Mouse (Mus musculus) hindbrain, embryonic 13.5 days (tissue): ENCODE data around the gene Mctp2. TPM values are rescaled to one million over a fixed set of nuclear protein-coding genes. Genes with fewer than 3 reads are reported as not detected.

Source experiments
- ATAC-seq: fragments of 200-750 bp; cut with Nextera tagmentation; 2 replicates; pipeline ENCODE4 v1.8.0; 2017; ENCODE audit warnings: moderate TSS enrichment; ENCODE audit not compliant: low FRiP score
- H3K27ac ChIP-seq: fragments of 300-500 bp; sonication (generic); 2 replicates; pipeline ENCODE4 v1.5.1; 2015; ENCODE audit warnings: inconsistent platforms, mild to moderate bottlenecking, moderate library complexity
- H3K27me3 ChIP-seq: fragments of 300-500 bp; sonication (generic); 2 replicates; pipeline ENCODE4 v1.6.1; 2015; ENCODE audit warnings: mild to moderate bottlenecking, inconsistent platforms
- H3K36me3 ChIP-seq: fragments of 300-500 bp; sonication (generic); 2 replicates; pipeline ENCODE4 v1.6.1; 2015; ENCODE audit warnings: mild to moderate bottlenecking, inconsistent platforms
- H3K4me1 ChIP-seq: fragments of 300-500 bp; sonication (generic); replicated peaks from 2 replicates; pipeline ENCODE4 v1.6.1; 2015; ENCODE audit warnings: inconsistent platforms
- H3K4me2 ChIP-seq: fragments of 300-500 bp; sonication (generic); 2 replicates; pipeline ENCODE4 v1.6.1; 2015; ENCODE audit warnings: inconsistent platforms, mild to moderate bottlenecking, moderate library complexity
- H3K4me3 ChIP-seq: fragments of 300-500 bp; sonication (generic); 2 replicates; pipeline ENCODE4 v1.5.1; 2015; ENCODE audit warnings: mild to moderate bottlenecking, inconsistent platforms
- H3K9ac ChIP-seq: fragments of 300-500 bp; sonication (generic); 2 replicates; pipeline ENCODE4 v1.6.1; 2015; ENCODE audit warnings: mild to moderate bottlenecking, inconsistent platforms
- H3K9me3 ChIP-seq: fragments of 300-500 bp; sonication (generic); 2 replicates; pipeline ENCODE4 v1.6.1; 2016; ENCODE audit warnings: inconsistent platforms
- WGBS: fragments of 180-500 bp; shearing (Covaris S2); methylation state at CpG from one replicate; pipeline ENCODE4 v1.1.7; 2015; 5-methylcytosine and 5-hydroxymethylcytosine counted together
- polyA plus RNA-seq: library from polyadenylated mRNA; unstranded; fragments of >200 nt; fragmentation: Nextera tagmentation; extraction: Ambion mirVana; gene quantifications from 2 replicates; pipeline ENCODE4 v1.2.1, GENCODE M21; 2015

Gene Mctp2
- polyA plus RNA-seq, 1 experiment from 2014 or later: 0.58 TPM

- H3K27me3 ChIP-seq: no peaks in the 10 kb centered on the region
- H3K36me3 ChIP-seq: no peaks in the 10 kb centered on the region
- H3K9ac ChIP-seq: no peak overlapping the region
- no peaks in the 10 kb centered on the region for H3K9me3 ChIP-seq
- no peak for ATAC-seq
- no peak overlapping the region for H3K27ac ChIP-seq
- WGBS: 19% methylated on average over 3 of the region's 3 CpGs
- no peak overlapping the region for H3K4me3 ChIP-seq
- H3K4me2 ChIP-seq: no peak overlapping the region
- peaks cover 15% of the 10 kb centered on the region; the same call in 1 of the 2 replicates for H3K4me1 ChIP-seq
Measured at GRCm38 (mm10) chr7:72149073-72149472, 157.3 kb downstream of the Mctp2 start.

DNA sequence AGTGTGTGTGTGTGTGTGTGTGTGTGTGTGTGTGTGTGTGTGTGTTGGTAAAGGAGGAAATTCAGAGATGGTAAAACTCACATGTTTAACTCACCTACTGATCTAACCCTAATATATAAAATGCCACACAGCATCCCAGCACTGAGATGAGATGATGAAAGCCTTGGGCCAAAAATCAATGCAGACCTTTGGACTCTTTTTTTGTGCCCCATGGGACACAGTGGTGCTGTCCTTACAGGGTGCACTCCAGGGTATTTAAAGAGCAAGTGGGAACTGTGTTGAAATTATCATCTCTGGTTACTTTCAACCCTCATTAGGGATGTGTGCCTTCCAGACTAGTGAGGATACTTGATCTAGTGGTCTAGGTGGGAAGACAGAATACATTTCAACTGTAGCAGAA, 159.6 kb downstream of the Mctp2 start:
- H3K4me2 ChIP-seq: no peak overlapping the region
- peaks cover 15% of the 10 kb centered on the region; the same call in 1 of the 2 replicates for H3K4me1 ChIP-seq
- H3K27me3 ChIP-seq: no peaks in the 10 kb centered on the region
- no peak overlapping the region for H3K4me3 ChIP-seq
- H3K27ac ChIP-seq: no peak overlapping the region
- H3K9me3 ChIP-seq: no peaks in the 10 kb centered on the region
- H3K9ac ChIP-seq: no peak overlapping the region
- ATAC-seq: no peak
- no peaks in the 10 kb centered on the region for H3K36me3 ChIP-seq

- no peak overlapping the region for H3K4me3 ChIP-seq
- no peak overlapping the region for H3K4me2 ChIP-seq
- no peaks in the 10 kb centered on the region for H3K36me3 ChIP-seq
- no peaks in the 10 kb centered on the region for H3K9me3 ChIP-seq
- ATAC-seq: no peak
- H3K27me3 ChIP-seq: no peaks in the 10 kb centered on the region
- H3K27ac ChIP-seq: no peak overlapping the region
- WGBS: 73% methylated on average over 17 of the region's 17 CpGs
- H3K9ac ChIP-seq: no peak overlapping the region
- H3K4me1 ChIP-seq: peaks cover 11% of the 10 kb centered on the region; the same call in 1 of the 2 replicates
Measured at GRCm38 (mm10) chr7:72145726-72146520, 160.5 kb downstream of the Mctp2 start.

DNA sequence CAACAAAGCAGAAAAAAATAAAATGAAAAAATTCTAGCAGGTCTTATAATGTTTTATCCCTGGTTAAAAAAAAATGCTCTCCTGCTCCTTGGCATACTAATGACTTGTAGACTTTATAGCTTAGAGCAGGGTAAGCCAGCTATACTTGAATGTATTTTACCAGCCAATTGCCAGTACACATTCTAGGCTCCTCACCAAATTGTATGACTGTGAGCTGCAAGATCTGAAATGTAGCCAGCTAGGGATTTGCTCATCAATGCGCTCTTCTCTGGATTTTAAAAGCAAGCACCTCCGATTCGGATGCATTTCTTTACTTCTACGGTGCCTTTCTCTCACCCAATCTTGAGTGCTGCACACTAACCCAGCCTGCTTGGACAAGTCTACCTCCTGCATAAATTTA, 167.7 kb downstream of the Mctp2 start:
- no peak for ATAC-seq
- Histone ChIP-seq H3K36me3 (no peaks in the 10 kb centered on the region), H3K4me3 (no peak overlapping the region), H3K9ac (no peak overlapping the region), H3K9me3 (no peaks in the 10 kb centered on the region), H3K4me2 (no peak overlapping the region), H3K4me1 (no peaks in the 10 kb centered on the region), H3K27ac (no peak overlapping the region), H3K27me3 (no peaks in the 10 kb centered on the region)
- WGBS: 98% methylated on average over 4 of the region's 4 CpGs

DNA sequence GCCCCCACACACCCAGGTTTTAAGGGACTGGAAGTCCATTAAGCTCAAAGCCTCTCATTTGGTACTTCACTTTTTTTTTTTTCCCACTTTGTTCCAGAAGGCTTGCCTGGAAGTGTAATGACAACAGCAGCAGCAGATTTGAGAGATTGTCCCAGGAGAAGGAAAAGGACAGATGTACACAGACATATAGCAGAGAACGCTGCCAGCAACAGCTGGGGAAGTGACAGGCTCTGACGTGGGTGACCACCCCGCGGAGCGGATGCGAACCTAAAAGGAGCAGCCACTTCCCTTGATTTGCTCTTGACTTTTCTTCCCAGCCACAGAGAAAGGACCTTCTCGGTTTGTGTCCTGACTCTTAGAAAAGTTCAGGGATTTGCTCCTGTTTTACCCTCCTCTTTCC, 185.4 kb downstream of the Mctp2 start:
- WGBS: 66% methylated on average over 7 of the region's 7 CpGs
- H3K36me3 ChIP-seq: no peaks in the 10 kb centered on the region
- no peak overlapping the region for H3K4me2 ChIP-seq
- no peak overlapping the region for H3K9ac ChIP-seq
- no peaks in the 10 kb centered on the region for H3K4me1 ChIP-seq
- no peak overlapping the region for H3K4me3 ChIP-seq
- no peak for ATAC-seq
- no peaks in the 10 kb centered on the region for H3K9me3 ChIP-seq
- H3K27ac ChIP-seq: no peak overlapping the region
- no peaks in the 10 kb centered on the region for H3K27me3 ChIP-seq

DNA sequence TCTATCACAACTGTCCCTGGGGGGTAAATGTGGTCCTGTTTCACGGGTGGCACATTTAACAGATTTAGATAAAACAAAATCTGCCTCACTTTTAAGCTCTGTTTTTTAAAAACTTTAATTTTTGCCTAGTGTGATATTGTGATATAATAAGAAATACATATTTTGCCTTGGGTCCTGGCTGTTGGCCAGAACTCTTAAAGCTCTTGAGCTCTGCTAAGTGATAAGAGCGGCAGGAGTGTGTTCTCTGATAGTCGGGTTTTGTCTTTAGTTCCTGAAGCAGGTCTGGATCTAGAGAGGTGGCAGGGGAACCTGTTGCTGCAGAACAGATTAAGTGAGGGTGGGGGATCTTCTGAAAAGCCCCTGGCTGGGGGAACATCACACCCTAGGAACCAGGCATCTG, 186.7 kb downstream of the Mctp2 start:
- no peaks in the 10 kb centered on the region for H3K4me1 ChIP-seq
- no peaks in the 10 kb centered on the region for H3K27me3 ChIP-seq
- H3K4me3 ChIP-seq: no peak overlapping the region
- no peak for ATAC-seq
- H3K4me2 ChIP-seq: no peak overlapping the region
- H3K9me3 ChIP-seq: no peaks in the 10 kb centered on the region
- no peak overlapping the region for H3K27ac ChIP-seq
- H3K9ac ChIP-seq: no peak overlapping the region
- 93% methylated on average over 3 of the region's 3 CpGs for WGBS
- H3K36me3 ChIP-seq: no peaks in the 10 kb centered on the region

DNA sequence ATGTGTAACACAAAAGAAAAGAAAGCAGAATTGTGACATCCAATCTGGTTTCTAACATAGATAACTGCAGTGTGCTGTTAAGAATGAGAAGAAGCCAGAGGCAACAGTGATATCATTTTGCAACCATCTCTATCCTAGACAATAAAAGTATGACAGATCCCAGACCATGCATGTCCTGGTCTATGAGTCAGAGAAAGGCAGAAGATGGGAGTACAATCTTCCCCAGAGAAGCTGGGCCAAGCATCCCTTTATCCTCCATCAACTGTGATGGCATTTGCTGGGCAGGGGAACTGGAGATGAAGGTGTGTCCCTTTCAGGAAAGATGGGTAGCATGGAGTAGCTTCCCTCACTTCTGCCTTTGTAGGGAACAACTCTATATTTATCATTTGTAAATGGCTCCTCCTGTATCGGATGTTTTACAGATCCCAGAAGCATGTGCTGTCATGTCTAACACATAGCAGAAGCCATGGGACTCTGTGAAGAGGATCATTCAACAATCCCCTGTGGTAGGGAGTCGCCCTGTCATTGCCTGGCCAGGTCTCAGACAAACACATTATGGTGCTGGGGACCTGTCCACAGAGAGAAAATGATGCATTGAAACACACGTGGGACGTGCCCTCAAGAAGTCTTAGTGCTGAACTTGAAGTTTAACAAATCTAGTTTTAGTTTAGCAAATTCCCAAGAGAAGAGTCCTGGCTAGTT, 188.9 kb downstream of the Mctp2 start:
- H3K4me3 ChIP-seq: no peak overlapping the region

GRCm38 (mm10) chr7:72115073-72115472, 191.3 kb downstream of the Mctp2 start:
- 91% methylated on average over 2 of the region's 2 CpGs for WGBS
- H3K4me2 ChIP-seq: no peak overlapping the region
- no peaks in the 10 kb centered on the region for H3K4me1 ChIP-seq
- no peak overlapping the region for H3K9ac ChIP-seq
- H3K27ac ChIP-seq: no peak overlapping the region
- H3K4me3 ChIP-seq: no peak overlapping the region
- ATAC-seq: no peak
- H3K9me3 ChIP-seq: no peaks in the 10 kb centered on the region
- no peaks in the 10 kb centered on the region for H3K36me3 ChIP-seq
- H3K27me3 ChIP-seq: no peaks in the 10 kb centered on the region

More for the DNA sequence above, 188.9 kb downstream of the Mctp2 start:
- Histone ChIP-seq H3K36me3 (no peaks in the 10 kb centered on the region), H3K9ac (no peak overlapping the region), H3K27me3 (no peaks in the 10 kb centered on the region), H3K4me2 (no peak overlapping the region), H3K9me3 (no peaks in the 10 kb centered on the region), H3K27ac (no peak overlapping the region), H3K4me1 (no peaks in the 10 kb centered on the region)
- WGBS: 88% methylated on average over 4 of the region's 4 CpGs
- no peak for ATAC-seq

DNA sequence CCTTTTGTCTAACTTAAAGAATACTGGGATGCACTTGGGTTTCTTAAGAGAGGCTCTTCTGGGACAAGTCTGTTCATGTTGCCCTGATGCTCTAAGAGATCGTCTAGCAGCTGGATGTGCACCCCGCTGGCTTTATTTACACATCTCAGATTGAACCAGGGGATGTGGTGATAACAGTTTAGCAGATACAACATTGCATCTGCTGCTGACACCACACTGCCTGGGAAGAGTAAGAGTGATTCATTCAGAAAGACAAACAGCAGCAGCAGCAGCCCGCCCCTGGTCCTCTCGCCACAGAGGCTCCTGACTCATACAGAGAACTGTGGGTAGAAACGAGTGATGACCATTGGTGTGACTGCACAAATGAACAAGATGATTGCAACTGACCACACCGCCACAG, 195.8 kb downstream of the Mctp2 start:
- WGBS: 70% methylated on average over 6 of the region's 6 CpGs
- H3K9ac ChIP-seq: no peak overlapping the region
- no peak overlapping the region for H3K4me2 ChIP-seq
- no peak for ATAC-seq
- no peak overlapping the region for H3K27ac ChIP-seq
- no peaks in the 10 kb centered on the region for H3K4me1 ChIP-seq
- no peaks in the 10 kb centered on the region for H3K36me3 ChIP-seq
- no peak overlapping the region for H3K4me3 ChIP-seq
- no peaks in the 10 kb centered on the region for H3K27me3 ChIP-seq
- H3K9me3 ChIP-seq: no peaks in the 10 kb centered on the region

- Histone ChIP-seq H3K9me3 (no peaks in the 10 kb centered on the region), H3K27ac (no peak overlapping the region), H3K9ac (no peak overlapping the region), H3K36me3 (no peaks in the 10 kb centered on the region), H3K4me1 (no peaks in the 10 kb centered on the region), H3K27me3 (no peaks in the 10 kb centered on the region), H3K4me2 (no peak overlapping the region), H3K4me3 (no peak overlapping the region)
- 89% methylated on average over 3 of the region's 3 CpGs for WGBS
- ATAC-seq: no peak
Measured at GRCm38 (mm10) chr7:72108639-72109399, 197.6 kb downstream of the Mctp2 start.

- no peak for ATAC-seq
- H3K9ac ChIP-seq: no peak overlapping the region
Measured at GRCm38 (mm10) chr7:72104170-72104569, 202.2 kb downstream of the Mctp2 start.

GRCm38 (mm10) chr7:72103654-72104053, 202.8 kb downstream of the Mctp2 start:
- no peaks in the 10 kb centered on the region for H3K36me3 ChIP-seq
- ATAC-seq: no peak
- 86% methylated on average over 3 of the region's 3 CpGs for WGBS
- H3K4me3 ChIP-seq: no peak overlapping the region
- no peak overlapping the region for H3K27ac ChIP-seq
- no peaks in the 10 kb centered on the region for H3K27me3 ChIP-seq
- no peak overlapping the region for H3K9ac ChIP-seq
- no peaks in the 10 kb centered on the region for H3K4me1 ChIP-seq
- H3K9me3 ChIP-seq: no peaks in the 10 kb centered on the region
- H3K4me2 ChIP-seq: no peak overlapping the region

More at GRCm38 (mm10) chr7:72104170-72104569, 202.2 kb downstream of the Mctp2 start:
- no peak overlapping the region for H3K4me2 ChIP-seq
- no peaks in the 10 kb centered on the region for H3K9me3 ChIP-seq
- 48% methylated on average over 6 of the region's 6 CpGs for WGBS
- H3K36me3 ChIP-seq: no peaks in the 10 kb centered on the region
- H3K27ac ChIP-seq: no peak overlapping the region
- H3K4me3 ChIP-seq: no peak overlapping the region
- no peaks in the 10 kb centered on the region for H3K27me3 ChIP-seq
- no peaks in the 10 kb centered on the region for H3K4me1 ChIP-seq
